Mouse (Mus musculus): ENCODE results near the gene Cxcr5. TPM values are rescaled to one million over a fixed set of nuclear protein-coding genes. Genes with fewer than 3 reads are reported as not detected.
A peak's percentile ranks its signal among the peaks of the same experiment; 100 is the strongest.

The Cxcr5 gene
- polyA plus RNA-seq, 1 experiment from 2014 or later, result not detected

GRCm38 (mm10) chr9:44500163-44500533, 61.5 kb downstream of the Cxcr5 start:
- DNase-seq (ENCODE audit: low spot score), result peak; percentile 75
- Histone ChIP-seq H3K9me3 (no peaks in the 10 kb centered on the region), H3K4me1 (peaks cover 71% of the 10 kb centered on the region), H3K36me3 (peaks cover 26% of the 10 kb centered on the region), H3K27ac (peak overlapping the region; percentile 92), H3K4me3 (peak overlapping the region; percentile 62), H3K27me3 (ENCODE audit: insufficient read depth, poor library complexity, severe bottlenecking) (no peaks in the 10 kb centered on the region)
- 15% methylated on average over 5 of the region's 5 CpGs for WGBS

DNA sequence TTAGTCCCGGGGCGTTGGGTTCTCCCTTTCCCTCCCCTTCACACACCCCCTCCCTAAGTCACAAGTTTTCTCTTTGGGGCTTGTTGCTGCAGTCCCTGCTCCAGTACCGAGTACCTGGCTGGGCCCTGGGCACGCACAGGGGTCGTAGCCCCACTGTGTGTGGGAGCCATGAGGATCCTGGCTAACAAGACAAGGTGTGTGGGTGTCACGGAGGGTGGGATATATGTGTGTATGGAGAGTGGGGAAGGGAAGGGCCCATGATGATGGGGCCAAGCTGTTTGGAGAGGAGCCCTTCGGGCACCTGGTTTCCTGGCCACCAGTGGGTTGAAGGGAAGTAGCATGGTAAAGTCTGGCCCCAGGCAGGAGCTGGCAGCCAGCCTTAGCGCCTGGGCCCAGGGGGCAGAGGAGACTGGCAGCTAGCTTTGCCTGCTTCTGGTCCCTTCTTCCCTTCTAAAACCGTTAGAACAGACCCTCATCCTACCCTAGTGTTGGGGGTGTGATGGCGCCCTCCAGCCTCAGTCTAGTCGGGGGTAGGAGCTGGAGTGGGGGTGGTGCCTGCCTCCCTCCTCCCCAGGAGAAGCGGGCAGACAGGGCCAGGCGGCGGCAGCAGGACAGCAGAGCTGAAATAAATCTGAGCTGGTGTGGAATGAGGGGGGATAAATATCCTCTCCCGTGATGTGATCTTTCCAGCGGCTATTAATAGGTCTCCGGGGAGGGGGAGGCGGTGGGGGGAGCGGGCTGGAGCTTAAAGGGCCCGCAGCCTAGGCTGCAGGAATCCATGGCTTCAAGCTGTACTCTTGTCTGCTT, 62.1 kb downstream of the Cxcr5 start:
- H3K27ac ChIP-seq, result peak overlapping the region; percentile 92
- H3K36me3 ChIP-seq, result peaks cover 20% of the 10 kb centered on the region; the same call in 1 of the 2 replicates
- H3K4me1 ChIP-seq, result peaks cover 77% of the 10 kb centered on the region
- peak; percentile 89 for DNase-seq (ENCODE audit: low spot score)
- no peaks in the 10 kb centered on the region for H3K27me3 ChIP-seq (ENCODE audit: insufficient read depth, poor library complexity, severe bottlenecking)
- H3K9me3 ChIP-seq, result no peaks in the 10 kb centered on the region
- 5% methylated on average over 20 of the region's 20 CpGs for WGBS
- peak overlapping the region; percentile 62 for H3K4me3 ChIP-seq

- Histone ChIP-seq H3K27ac (peak overlapping the region; percentile 92), H3K9me3 (no peaks in the 10 kb centered on the region), H3K27me3 (ENCODE audit: insufficient read depth, poor library complexity, severe bottlenecking) (no peaks in the 10 kb centered on the region), H3K4me3 (peak overlapping the region; percentile 62), H3K36me3 (peaks cover 16% of the 10 kb centered on the region; the same call in 1 of the 2 replicates), H3K4me1 (peaks cover 86% of the 10 kb centered on the region)
- peak; percentile 90 for DNase-seq (ENCODE audit: low spot score)
- WGBS, result under 1% methylated on average over 59 of the region's 59 CpGs
Measured at GRCm38 (mm10) chr9:44498421-44499355, 63.0 kb downstream of the Cxcr5 start.

GRCm38 (mm10) chr9:44497624-44498377, 63.9 kb downstream of the Cxcr5 start:
- peak; percentile 89 for DNase-seq (ENCODE audit: low spot score)
- Histone ChIP-seq H3K27ac (peak overlapping the region; percentile 92), H3K36me3 (peaks cover 9% of the 10 kb centered on the region; the same call in 1 of the 2 replicates), H3K4me3 (peak overlapping the region; percentile 62), H3K27me3 (ENCODE audit: insufficient read depth, poor library complexity, severe bottlenecking) (no peaks in the 10 kb centered on the region), H3K9me3 (no peaks in the 10 kb centered on the region), H3K4me1 (peaks cover 95% of the 10 kb centered on the region)
- WGBS, result under 1% methylated on average over 11 of the region's 11 CpGs

DNA sequence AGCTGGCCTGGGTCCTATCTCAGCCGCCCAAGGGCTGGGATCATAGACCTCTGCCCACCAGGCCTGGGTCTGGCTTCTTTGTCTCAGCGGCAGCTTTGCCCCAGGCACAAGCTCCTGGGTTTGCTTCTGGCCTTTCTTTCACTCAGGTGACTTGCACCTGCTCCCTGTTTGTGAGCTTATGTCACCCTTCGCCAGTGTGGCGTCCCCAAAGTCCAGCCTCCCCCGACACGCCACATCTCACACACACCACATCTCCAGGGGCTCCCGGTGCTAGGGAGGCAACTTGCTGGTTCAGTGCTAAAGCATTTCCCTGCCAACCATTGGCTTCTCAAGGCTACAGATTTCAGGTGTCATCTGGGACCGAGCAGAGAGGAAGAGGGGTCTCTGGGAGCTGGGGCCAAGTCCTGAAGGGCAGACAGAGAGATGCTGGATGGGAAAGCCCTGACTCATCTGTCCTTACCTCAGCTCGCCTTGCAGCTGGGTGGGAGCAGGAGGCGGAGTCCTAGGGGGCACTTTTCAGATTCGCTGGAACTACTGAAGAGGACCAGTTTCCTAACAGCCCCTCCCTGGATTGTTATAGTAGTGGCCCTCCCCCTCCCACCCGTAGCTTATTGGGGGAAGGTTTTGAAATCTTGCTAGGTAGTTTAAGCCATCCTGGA, 64.7 kb downstream of the Cxcr5 start:
- Histone ChIP-seq H3K36me3 (peaks cover 11% of the 10 kb centered on the region; the same call in 1 of the 2 replicates), H3K27me3 (ENCODE audit: insufficient read depth, poor library complexity, severe bottlenecking) (no peaks in the 10 kb centered on the region), H3K27ac (peak overlapping the region; percentile 92), H3K4me3 (0 out of 2 replicates have a peak overlapping the region, but pooled peaks have one; percentile 62), H3K4me1 (peaks cover 100% of the 10 kb centered on the region), H3K9me3 (no peaks in the 10 kb centered on the region)
- DNase-seq (ENCODE audit: low spot score), result no peak
- whole genome bisulfite sequencing, result 47% methylated on average over 12 of the region's 12 CpGs

DNA sequence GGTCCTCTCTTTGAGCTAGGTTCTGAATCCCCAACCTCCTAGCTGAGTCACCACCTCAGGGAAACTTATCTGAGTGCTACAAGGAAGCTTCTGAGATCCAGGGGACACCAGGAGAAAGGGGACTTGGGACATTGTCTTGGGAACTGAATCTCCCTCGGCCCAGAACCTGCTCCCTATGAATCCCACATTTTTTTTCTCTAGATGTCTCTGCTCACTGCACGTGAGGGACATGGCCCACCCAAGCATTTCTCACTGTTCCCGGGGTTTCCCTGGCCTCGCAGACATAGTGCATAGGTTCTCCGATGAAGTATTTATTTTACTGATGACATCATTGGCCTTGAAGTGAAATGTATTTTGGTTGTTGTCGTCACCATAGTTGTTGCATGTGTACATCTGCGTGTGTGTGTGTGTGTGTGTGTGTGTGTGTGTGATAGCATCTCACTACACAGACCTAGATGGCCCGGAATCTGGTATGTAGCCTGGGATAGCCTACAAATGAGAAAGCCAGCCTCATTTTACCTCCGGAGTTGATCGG, 65.8 kb downstream of the Cxcr5 start:
- no peaks in the 10 kb centered on the region for H3K9me3 ChIP-seq
- no peak overlapping the region for H3K4me3 ChIP-seq
- H3K27ac ChIP-seq, result peak overlapping the region; percentile 92; the same call in 1 of the 2 replicates
- whole genome bisulfite sequencing, result 82% methylated on average over 10 of the region's 10 CpGs
- DNase-seq (ENCODE audit: low spot score), result no peak
- peaks cover 9% of the 10 kb centered on the region; the same call in 1 of the 2 replicates for H3K36me3 ChIP-seq
- H3K27me3 ChIP-seq (ENCODE audit: insufficient read depth, poor library complexity, severe bottlenecking), result no peaks in the 10 kb centered on the region
- H3K4me1 ChIP-seq, result peaks cover 100% of the 10 kb centered on the region

DNA sequence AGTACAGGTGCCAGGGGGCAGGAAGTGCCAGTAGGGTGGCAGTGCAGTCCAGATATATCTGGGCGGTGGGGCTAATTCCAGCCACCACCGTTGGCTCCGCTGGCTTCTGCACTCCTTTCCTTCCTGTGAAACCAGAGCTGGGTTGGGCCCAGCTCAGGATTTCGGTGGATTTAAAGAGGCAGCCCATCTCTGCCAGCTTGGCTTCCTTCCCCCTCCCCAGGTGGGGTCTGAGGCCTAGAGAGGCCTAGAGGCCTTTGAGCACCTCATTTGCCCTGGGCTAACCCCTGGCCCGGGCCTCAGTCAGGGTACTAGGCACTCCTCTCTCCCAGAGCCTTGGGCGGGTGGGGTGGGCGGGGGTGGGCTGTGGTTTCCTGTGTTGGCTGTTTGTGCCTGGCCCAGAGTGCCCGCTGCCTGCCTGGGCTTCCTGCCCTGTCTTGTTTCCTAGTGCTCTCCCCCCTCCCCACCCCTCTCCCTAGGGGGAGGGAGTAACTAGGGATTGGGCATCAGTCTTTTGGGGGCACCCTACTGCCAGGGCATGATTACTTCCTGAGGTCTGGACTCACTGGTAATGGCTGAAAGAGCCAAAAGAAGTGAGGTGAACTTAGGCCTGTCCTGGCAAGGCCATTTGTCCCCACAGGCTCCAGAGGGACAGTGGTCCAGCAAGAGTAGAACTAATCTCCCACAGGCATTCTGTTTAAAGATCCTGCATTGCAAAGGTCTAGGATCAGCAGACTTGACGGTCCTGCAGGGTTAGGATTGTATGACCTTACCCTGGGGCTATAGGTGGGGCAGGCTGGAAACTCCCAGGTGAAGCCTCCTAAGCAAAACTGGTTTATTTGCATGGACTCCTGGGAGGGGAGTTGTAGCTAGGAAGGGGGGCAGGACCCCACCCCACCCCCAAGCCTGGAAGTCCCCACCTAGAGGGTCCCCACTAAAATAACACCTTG, 66.5 kb downstream of the Cxcr5 start:
- no peak for DNase-seq (ENCODE audit: low spot score)
- no peaks in the 10 kb centered on the region for H3K9me3 ChIP-seq
- 0 out of 2 replicates have a peak overlapping the region, but pooled peaks have one; percentile 12 for H3K4me3 ChIP-seq
- H3K36me3 ChIP-seq, result peaks cover 9% of the 10 kb centered on the region; the same call in 1 of the 2 replicates
- peaks cover 100% of the 10 kb centered on the region for H3K4me1 ChIP-seq
- no peaks in the 10 kb centered on the region for H3K27me3 ChIP-seq (ENCODE audit: insufficient read depth, poor library complexity, severe bottlenecking)
- WGBS, result 34% methylated on average over 9 of the region's 9 CpGs
- peak overlapping the region; percentile 82 for H3K27ac ChIP-seq

DNA sequence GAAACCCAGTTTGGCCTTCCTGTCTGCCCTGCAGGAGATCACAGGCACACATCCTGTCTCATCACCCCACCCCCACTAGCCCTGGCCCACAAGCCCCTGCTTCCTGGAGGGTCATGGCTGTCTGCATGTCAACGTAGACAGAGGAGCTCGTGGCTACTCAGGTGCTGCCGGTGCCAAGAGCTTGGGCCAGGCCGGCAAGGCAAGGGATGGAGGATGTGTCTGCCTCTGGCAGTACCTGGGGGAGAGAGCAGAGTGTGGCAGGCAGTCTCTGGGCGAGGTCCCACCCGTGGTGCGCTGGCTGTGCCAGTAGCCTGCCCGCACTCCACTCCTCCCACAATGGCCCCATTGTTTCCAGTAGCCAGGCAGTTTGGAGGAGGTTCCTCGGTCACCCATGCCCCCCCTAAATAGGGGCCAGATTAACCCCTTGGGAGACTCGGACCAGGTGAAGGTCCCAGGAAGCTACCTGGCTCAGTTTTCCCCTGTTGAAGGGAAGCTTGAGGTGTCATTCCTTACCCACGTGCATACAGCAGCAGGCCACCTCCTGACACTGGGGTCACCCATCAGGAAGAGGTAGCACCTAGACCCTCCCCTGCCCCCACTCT, 67.3 kb downstream of the Cxcr5 start:
- H3K4me1 ChIP-seq, result peaks cover 100% of the 10 kb centered on the region
- no peaks in the 10 kb centered on the region for H3K9me3 ChIP-seq
- 34% methylated on average over 11 of the region's 11 CpGs for WGBS
- no peak for DNase-seq (ENCODE audit: low spot score)
- H3K27me3 ChIP-seq (ENCODE audit: insufficient read depth, poor library complexity, severe bottlenecking), result no peaks in the 10 kb centered on the region
- H3K36me3 ChIP-seq, result peaks cover 9% of the 10 kb centered on the region; the same call in 1 of the 2 replicates
- peak overlapping the region; percentile 29 for H3K4me3 ChIP-seq
- peak overlapping the region; percentile 82 for H3K27ac ChIP-seq

GRCm38 (mm10) chr9:44492631-44493461, 68.8 kb downstream of the Cxcr5 start:
- H3K36me3 ChIP-seq, result peaks cover 9% of the 10 kb centered on the region; the same call in 1 of the 2 replicates
- H3K9me3 ChIP-seq, result no peaks in the 10 kb centered on the region
- no peak for DNase-seq (ENCODE audit: low spot score)
- peaks cover 100% of the 10 kb centered on the region for H3K4me1 ChIP-seq
- H3K4me3 ChIP-seq, result peak overlapping the region; percentile 27; the same call in 1 of the 2 replicates
- H3K27ac ChIP-seq, result peak overlapping the region; percentile 82
- WGBS, result 52% methylated on average over 17 of the region's 17 CpGs
- H3K27me3 ChIP-seq (ENCODE audit: insufficient read depth, poor library complexity, severe bottlenecking), result no peaks in the 10 kb centered on the region

- peak overlapping the region; percentile 96; the same call in 1 of the 2 replicates for H3K27ac ChIP-seq
Measured at GRCm38 (mm10) chr9:44491351-44491750, 70.3 kb downstream of the Cxcr5 start.

More at GRCm38 (mm10) chr9:44491351-44491750, 70.3 kb downstream of the Cxcr5 start:
- peaks cover 9% of the 10 kb centered on the region; the same call in 1 of the 2 replicates for H3K36me3 ChIP-seq
- DNase-seq (ENCODE audit: low spot score), result no peak
- 64% methylated on average over 10 of the region's 10 CpGs for WGBS
- H3K9me3 ChIP-seq, result no peaks in the 10 kb centered on the region
- H3K27me3 ChIP-seq (ENCODE audit: insufficient read depth, poor library complexity, severe bottlenecking), result no peaks in the 10 kb centered on the region
- H3K4me3 ChIP-seq, result no peak overlapping the region
- H3K4me1 ChIP-seq, result peaks cover 100% of the 10 kb centered on the region

Measured in heart, embryonic 10.5 days (tissue).